In the genomic region with DNA sequence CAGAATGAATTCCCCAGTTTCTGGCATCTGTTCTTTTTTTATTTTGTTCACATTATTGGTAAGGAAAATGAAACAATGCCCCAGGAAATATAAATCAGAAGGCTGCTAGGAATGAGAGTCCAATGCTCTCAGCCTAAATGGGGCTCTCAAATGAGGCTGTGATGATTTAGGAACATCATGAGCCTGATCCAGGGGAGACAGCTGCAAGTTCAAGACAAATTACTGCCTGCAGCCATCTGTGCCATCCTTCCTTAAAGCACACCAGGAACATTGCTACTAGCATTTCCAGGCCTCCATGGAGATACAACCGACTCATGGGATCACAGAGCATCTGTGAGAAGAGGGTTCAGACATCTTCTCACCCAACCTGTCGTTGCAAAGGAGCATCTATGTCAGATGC, we compare ENCODE assay signal across 19 mouse cellular contexts.
DNase-seq lines count a peak whose midpoint lies in the region; ATAC-seq lines count a peak whose summit lies in the region.
"Had no signal": no experiment of that assay in that cellular context is flagged by ENCODE, and none has a peak within 500 bp of the region (broad histone marks: within the 10 kb centered on the region; RNA-seq: fewer than 3 reads in every experiment).

No protein-coding gene starts in this region.

- H3K9me3 ChIP-seq in heart, embryonic 12.5 days (replicated peaks): no peaks in the 10 kb centered on the region
- H3K9me3 ChIP-seq: embryonic facial prominence, embryonic 10.5 days; embryonic facial prominence, embryonic 12.5 days; forebrain, embryonic 13.5 days; forebrain, embryonic 15.5 days had no signal

- H3K9ac ChIP-seq in heart, embryonic 12.5 days: no peak overlapping the region
- H3K9ac ChIP-seq: embryonic facial prominence, embryonic 12.5 days; forebrain, embryonic 13.5 days; forebrain, embryonic 15.5 days had no signal

- H3K4me2 ChIP-seq in heart, embryonic 12.5 days: no peak overlapping the region
- H3K4me2 ChIP-seq: embryonic facial prominence, embryonic 12.5 days; forebrain, embryonic 13.5 days; forebrain, embryonic 15.5 days had no signal

- peak; percentile 7 for DNase-seq in heart, adult 11 months
- DNase-seq in layer of hippocampus, adult 9-11 months: peak; percentile 38
- no peak for DNase-seq in layer of hippocampus, adult 9-10 months (ENCODE audit: low spot score)
- peak; percentile 52 for DNase-seq in brain, adult 2 months (ENCODE audit: low read depth, low spot score)
- DNase-seq in telencephalon, adult 2 months (ENCODE audit: low read depth, low spot score): peak; percentile 8
- DNase-seq in urinary bladder, postnatal 14 days (ENCODE audit: low spot score): no peak
- DNase-seq: adrenal gland, adult 2 months; adrenal gland, postnatal 10 days; adrenal gland, postnatal 25 days; cerebellum, adult 11-12 months; cerebellum, adult 2 months; cerebellum, adult 9-10 months; cerebellum, postnatal 10 days; cerebellum, postnatal 25 days had no signal

- no peak for ATAC-seq in heart, embryonic 12.5 days (ENCODE audit: insufficient number of reproducible peaks, low FRiP score)
- ATAC-seq: forebrain, embryonic 13.5 days; forebrain, embryonic 15.5 days had no signal

- H3K4me1 ChIP-seq in heart, embryonic 12.5 days (replicated peaks): no peaks in the 10 kb centered on the region
- H3K4me1 ChIP-seq: embryonic facial prominence, embryonic 10.5 days; embryonic facial prominence, embryonic 12.5 days; forebrain, embryonic 13.5 days; forebrain, embryonic 15.5 days had no signal

- no peak overlapping the region for H3K4me3 ChIP-seq in heart, embryonic 12.5 days
- H3K4me3 ChIP-seq: embryonic facial prominence, embryonic 10.5 days; embryonic facial prominence, embryonic 12.5 days; forebrain, embryonic 13.5 days; forebrain, embryonic 15.5 days had no signal

- no peaks in the 10 kb centered on the region for H3K36me3 ChIP-seq in heart, embryonic 12.5 days
- H3K36me3 ChIP-seq: embryonic facial prominence, embryonic 10.5 days; embryonic facial prominence, embryonic 12.5 days; forebrain, embryonic 15.5 days had no signal

- H3K27me3 ChIP-seq in heart, embryonic 12.5 days (replicated peaks): no peaks in the 10 kb centered on the region
- H3K27me3 ChIP-seq: embryonic facial prominence, embryonic 12.5 days; forebrain, embryonic 13.5 days; forebrain, embryonic 15.5 days had no signal

- 66% methylated on average over 2 of the region's 2 CpGs for WGBS in heart, embryonic 12.5 days

- no peak overlapping the region for H3K27ac ChIP-seq in heart, embryonic 12.5 days (ENCODE audit: poor library complexity, severe bottlenecking)
- H3K27ac ChIP-seq: embryonic facial prominence, embryonic 10.5 days; embryonic facial prominence, embryonic 12.5 days; forebrain, embryonic 13.5 days; forebrain, embryonic 15.5 days had no signal

Comparison
In these comparisons a context has a peak if more than half of its experiments do, and no peak if none do; other contexts are left out.
1. DNase-seq: peak in heart, adult 11 months (single experiment), layer of hippocampus, adult 9-11 months (single experiment), brain, adult 2 months (single experiment) and telencephalon, adult 2 months (single experiment); none in layer of hippocampus, adult 9-10 months (single experiment) and urinary bladder, postnatal 14 days (single experiment).